Mouse (Mus musculus) midbrain, embryonic 14.5 days (tissue): ENCODE measurements around the gene Hnrnpa1. TPM values are rescaled to one million over a fixed set of nuclear protein-coding genes. Genes with fewer than 3 reads are reported as not detected.
"Not testable (repeated sequence)": the region's sequence is repeated elsewhere in the genome, so short reads cannot be mapped to it uniquely, and the experiment has no call there.

Experiments used
- ATAC-seq: fragments of 200-750 bp; cut with Nextera tagmentation; 2 replicates; pipeline ENCODE4 v1.8.0; 2017; ENCODE audit warnings: moderate number of reproducible peaks, moderate library complexity; ENCODE audit not compliant: low FRiP score, low TSS enrichment
- DNase-seq: peaks from one replicate; pipeline ENCODE4 v3.0.0-alpha.2; 2015
- H3K27ac ChIP-seq: fragments of 300-500 bp; sonication (generic); replicated peaks from 2 replicates; pipeline ENCODE4 v1.5.1; 2014; ENCODE audit warnings: mild to moderate bottlenecking, low read depth, low read length, moderate library complexity
- H3K27me3 ChIP-seq: fragments of 300-500 bp; sonication (generic); 2 replicates; pipeline ENCODE4 v1.6.1; 2014; ENCODE audit warnings: low read length, control low read depth, mixed read lengths; ENCODE audit not compliant: control insufficient read depth, insufficient read depth
- H3K36me3 ChIP-seq: fragments of 300-500 bp; sonication (generic); 2 replicates; pipeline ENCODE4 v1.6.1; 2014; ENCODE audit warnings: low read length, control low read depth; ENCODE audit not compliant: control insufficient read depth, insufficient read depth
- H3K4me1 ChIP-seq: fragments of 300-500 bp; sonication (generic); 2 replicates; pipeline ENCODE4 v1.6.1; 2014; ENCODE audit warnings: mild to moderate bottlenecking, antibody characterized with exemption, low read length, control low read depth; ENCODE audit not compliant: control insufficient read depth, insufficient read depth
- H3K4me2 ChIP-seq: fragments of 300-500 bp; sonication (generic); 2 replicates; pipeline ENCODE4 v1.6.1; 2014; ENCODE audit warnings: mild to moderate bottlenecking, low read length, moderate library complexity
- H3K4me3 ChIP-seq: fragments of 300-500 bp; sonication (generic); replicated peaks from 2 replicates; pipeline ENCODE4 v1.5.1; 2014; ENCODE audit warnings: low read depth, low read length
- H3K9ac ChIP-seq: fragments of 300-500 bp; sonication (generic); replicated peaks from 2 replicates; pipeline ENCODE4 v1.6.1; 2014; ENCODE audit warnings: mild to moderate bottlenecking, low read length, moderate library complexity
- H3K9me3 ChIP-seq: fragments of 300-500 bp; sonication (generic); 2 replicates; pipeline ENCODE4 v1.6.1; 2016; ENCODE audit warnings: low read length, control low read depth, mixed read lengths; ENCODE audit not compliant: control insufficient read depth
- WGBS: fragments of 180-500 bp; shearing (Covaris S2); extraction: QIAGEN DNeasy Blood & Tissue Kit; methylation state at CpG from one replicate; pipeline ENCODE4 v1.1.7; 2014; 5-methylcytosine and 5-hydroxymethylcytosine counted together
- polyA plus RNA-seq: library from polyadenylated mRNA; unstranded; fragments of >200 nt; fragmentation: Nextera tagmentation; extraction: Ambion mirVana; gene quantifications from 2 replicates; pipeline ENCODE4 v1.2.1, GENCODE M21; 2014

Gene Hnrnpa1
- polyA plus RNA-seq, 1 experiment from 2014 or later, result 768 TPM

GRCm38 (mm10) chr15:103237295-103237694 lies 2.9 kb upstream of the Hnrnpa1 start:
- Histone ChIP-seq H3K27me3 (no peaks in the 10 kb centered on the region), H3K4me2 (no peak overlapping the region), H3K9ac (no peak overlapping the region), H3K27ac (no peak overlapping the region), H3K9me3 (no peaks in the 10 kb centered on the region), H3K36me3 (peaks cover 11% of the 10 kb centered on the region), H3K4me3 (no peak overlapping the region), H3K4me1 (peaks cover 15% of the 10 kb centered on the region)
- DNase-seq (no peak), ATAC-seq (no peak)
- WGBS, result 88% methylated on average over 7 of the region's 7 CpGs

- DNase-seq (peak; percentile 96), ATAC-seq (peak; percentile 86)
- H3K27me3 ChIP-seq, result no peaks in the 10 kb centered on the region
- under 1% methylated on average over 26 of the region's 26 CpGs for WGBS
- H3K4me2 ChIP-seq, result peak overlapping the region; percentile 77
- peaks cover 27% of the 10 kb centered on the region for H3K4me1 ChIP-seq
- peak overlapping the region; percentile 92 for H3K27ac ChIP-seq
- H3K9me3 ChIP-seq, result no peaks in the 10 kb centered on the region
- peak overlapping the region; percentile 59 for H3K4me3 ChIP-seq
- peaks cover 28% of the 10 kb centered on the region for H3K36me3 ChIP-seq
- peak overlapping the region; percentile 54 for H3K9ac ChIP-seq
Measured at GRCm38 (mm10) chr15:103239130-103239684, 1.0 kb upstream of the Hnrnpa1 start.

GRCm38 (mm10) chr15:103239685-103240159 lies 510 bp upstream of the Hnrnpa1 start, which contains the start of gene Cbx5:
Gene Cbx5 (minus strand): TSS chr15:103239816.
- H3K9me3 ChIP-seq, result no peaks in the 10 kb centered on the region
- DNase-seq (peak; percentile 99), ATAC-seq (peak; percentile 94)
- peak within 1 kb of the TSS; percentile 92 for H3K27ac ChIP-seq
- H3K4me2 ChIP-seq, result peak within 1 kb of the TSS; percentile 85
- peaks cover 29% of the 10 kb centered on the region for H3K36me3 ChIP-seq
- peak within 1 kb of the TSS; percentile 74 for H3K9ac ChIP-seq
- H3K27me3 ChIP-seq, result no peaks in the 10 kb centered on the region
- H3K4me3 ChIP-seq, result peak within 1 kb of the TSS; percentile 59
- H3K4me1 ChIP-seq, result peaks cover 27% of the 10 kb centered on the region
- WGBS, result 0% methylated on average over 39 of the region's 39 CpGs

- H3K27me3 ChIP-seq, H3K9me3 ChIP-seq, DNase-seq, ATAC-seq: not testable (repeated sequence)
- H3K36me3 ChIP-seq, result peaks cover 44% of the 10 kb centered on the region
- H3K4me1 ChIP-seq, result peaks cover 30% of the 10 kb centered on the region
- H3K4me3 ChIP-seq, result peak overlapping the region; percentile 59
- peak overlapping the region; percentile 74 for H3K9ac ChIP-seq
- peak overlapping the region; percentile 92 for H3K27ac ChIP-seq
- WGBS, result 10% methylated on average over 12 of the region's 12 CpGs
- H3K4me2 ChIP-seq, result peak overlapping the region; percentile 85
Measured at GRCm38 (mm10) chr15:103241071-103242018, 1.1 kb downstream of the Hnrnpa1 start.

GRCm38 (mm10) chr15:103242885-103243284 lies 2.7 kb downstream of the Hnrnpa1 start:
- DNase-seq, result no peak
- ATAC-seq, result no peak
- Histone ChIP-seq H3K9me3 (no peaks in the 10 kb centered on the region), H3K36me3 (peaks cover 59% of the 10 kb centered on the region), H3K27ac (no peak overlapping the region), H3K4me1 (peaks cover 30% of the 10 kb centered on the region), H3K4me3 (peak overlapping the region; percentile 59), H3K4me2 (peak overlapping the region; percentile 85), H3K27me3 (no peaks in the 10 kb centered on the region), H3K9ac (no peak overlapping the region; the same call in 1 of the 2 replicates)
- WGBS, result 68% methylated on average over 8 of the region's 8 CpGs

GRCm38 (mm10) chr15:103245616-103246015 lies 5.4 kb downstream of the Hnrnpa1 start:
- DNase-seq (no peak), ATAC-seq (no peak)
- 86% methylated on average over 6 of the region's 6 CpGs for WGBS
- no peak overlapping the region for H3K9ac ChIP-seq
- no peak overlapping the region for H3K4me3 ChIP-seq
- H3K27me3 ChIP-seq, result no peaks in the 10 kb centered on the region
- H3K27ac ChIP-seq, result no peak overlapping the region
- peaks cover 76% of the 10 kb centered on the region for H3K36me3 ChIP-seq
- peaks cover 22% of the 10 kb centered on the region for H3K4me1 ChIP-seq
- no peak overlapping the region for H3K4me2 ChIP-seq
- H3K9me3 ChIP-seq, result no peaks in the 10 kb centered on the region

- no peak for DNase-seq
- no peaks in the 10 kb centered on the region for H3K27me3 ChIP-seq
Measured at GRCm38 (mm10) chr15:103247078-103247781, 7.0 kb downstream of the Hnrnpa1 start.

GRCm38 (mm10) chr15:103247782-103248400 lies 7.7 kb downstream of the Hnrnpa1 start:
- Histone ChIP-seq H3K36me3 (peaks cover 60% of the 10 kb centered on the region), H3K9ac (no peak overlapping the region)
- ATAC-seq, result no peak

More at GRCm38 (mm10) chr15:103247078-103247781, 7.0 kb downstream of the Hnrnpa1 start:
- ATAC-seq, result no peak
- Histone ChIP-seq H3K9ac (no peak overlapping the region), H3K4me2 (no peak overlapping the region), H3K27ac (no peak overlapping the region), H3K4me1 (peaks cover 15% of the 10 kb centered on the region), H3K36me3 (peaks cover 66% of the 10 kb centered on the region), H3K9me3 (no peaks in the 10 kb centered on the region), H3K4me3 (no peak overlapping the region)
- WGBS, result 90% methylated on average over 9 of the region's 9 CpGs

More at GRCm38 (mm10) chr15:103247782-103248400, 7.7 kb downstream of the Hnrnpa1 start:
- Histone ChIP-seq H3K9me3 (no peaks in the 10 kb centered on the region), H3K27ac (no peak overlapping the region), H3K4me2 (no peak overlapping the region), H3K27me3 (no peaks in the 10 kb centered on the region), H3K4me1 (peaks cover 8% of the 10 kb centered on the region), H3K4me3 (no peak overlapping the region)
- DNase-seq, result no peak
